Mouse (Mus musculus) embryo, embryonic 10 days (tissue): ENCODE measurements around the gene Lipo3.
A peak's percentile ranks its signal among the peaks of the same experiment; 100 is the strongest.
"Not testable (repeated sequence)": the region's sequence is repeated elsewhere in the genome, so short reads cannot be mapped to it uniquely, and the experiment has no call there.

Experiments
- DNase-seq: peaks from one replicate; pipeline ENCODE4 v3.0.0-alpha.2; 2015; ENCODE audit warnings: low spot score

Gene Lipo3

DNA sequence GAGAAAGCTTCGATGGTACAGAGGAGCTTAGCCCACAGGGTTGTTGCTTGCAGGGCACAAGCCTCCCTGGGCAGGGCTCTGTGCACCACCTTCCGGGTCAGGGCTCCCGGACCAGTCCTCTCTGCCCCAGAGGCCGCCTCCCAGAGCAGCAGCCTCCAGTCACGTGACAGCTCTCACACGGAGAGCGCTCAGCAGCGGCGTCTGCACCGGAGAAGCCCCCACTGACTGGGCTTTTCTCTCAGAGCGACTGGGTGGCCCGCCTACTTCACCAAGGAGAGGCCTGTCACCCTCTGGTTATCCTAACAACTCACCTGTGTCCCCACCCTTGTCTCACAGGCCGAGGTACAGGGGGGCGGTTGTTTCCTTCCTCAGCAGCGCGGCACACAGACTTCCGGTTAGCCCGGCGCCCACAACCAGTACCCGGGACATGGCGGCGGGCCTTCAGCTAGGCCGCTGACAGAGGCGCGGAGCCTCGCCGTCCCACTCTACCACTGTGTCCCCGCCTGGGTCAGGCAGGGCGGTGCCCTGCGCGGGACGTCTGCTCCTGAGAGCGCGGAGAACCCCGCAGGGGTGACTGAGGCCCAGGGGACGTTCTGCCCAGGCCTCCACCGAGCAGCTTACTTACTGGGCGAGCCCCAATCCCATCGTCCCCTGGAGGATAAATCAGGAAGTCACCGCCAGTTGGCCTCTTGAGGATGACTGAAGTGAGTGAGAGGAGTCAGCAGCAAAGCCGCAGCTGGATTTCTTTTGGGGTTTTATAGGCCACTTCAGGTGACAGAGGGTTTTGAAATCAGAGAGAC, at the start of gene Lipo3:
Lipo3 (minus strand) TSS at position 665 of the 800 bp plus-strand sequence.
- DNase-seq = peak; percentile 5

DNA sequence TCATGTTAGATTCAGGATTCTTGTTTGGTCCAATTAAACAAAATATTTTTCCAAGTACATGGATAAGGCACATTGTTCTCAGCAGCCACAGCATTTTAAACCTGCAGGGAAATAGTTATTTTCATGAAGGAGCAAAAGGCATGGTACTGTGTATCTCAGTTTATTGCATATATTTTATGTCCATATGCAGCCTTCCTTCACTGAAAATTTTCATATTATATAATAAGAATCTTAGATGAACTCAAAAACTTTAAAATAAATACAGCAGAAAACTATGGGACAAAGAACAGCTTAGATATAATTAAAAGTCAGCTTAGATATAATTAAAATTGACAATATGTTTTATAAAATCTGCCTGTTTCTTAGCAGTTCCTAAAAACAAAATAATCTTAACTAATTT, 25.6 kb upstream of the Lipo3 start, which contains the start of gene Lipo1:
Lipo1 (minus strand) TSS at position 101 of the 400 bp plus-strand sequence.
- not testable (repeated sequence) for DNase-seq

DNA sequence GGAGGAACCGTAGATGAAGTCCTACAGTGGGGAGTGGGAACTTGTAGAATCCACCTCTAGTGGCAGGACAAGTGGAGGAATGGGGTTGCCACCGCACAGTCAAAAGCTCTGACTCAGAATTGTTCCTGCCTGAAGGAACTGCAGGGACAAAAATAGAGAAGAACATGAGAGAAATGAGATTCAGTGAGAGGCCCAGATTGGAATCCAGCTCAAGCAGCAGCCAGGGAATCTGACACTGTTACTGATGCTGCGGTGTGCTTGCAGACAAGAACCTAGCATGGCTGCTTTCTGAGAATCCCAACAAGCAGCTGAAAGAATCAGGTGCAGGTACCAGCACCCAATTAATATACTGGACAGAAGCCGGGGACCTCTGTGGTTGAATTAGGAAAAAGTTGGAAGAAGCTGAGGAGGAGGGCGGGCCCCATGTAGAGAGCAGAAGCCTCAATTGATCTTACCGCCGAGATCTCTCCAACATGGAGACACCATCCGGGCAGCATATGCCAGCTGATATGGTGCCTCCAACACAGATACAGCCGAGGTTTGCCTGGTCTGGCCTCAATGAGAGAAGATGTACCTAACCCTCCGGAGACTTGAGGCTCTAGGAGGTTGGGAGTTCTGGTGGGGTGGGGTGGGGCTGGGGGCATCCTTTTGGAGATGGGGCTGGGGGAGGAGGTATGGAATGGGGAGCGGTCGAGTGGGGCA, 25.0 kb upstream of the Lipo3 start:
- no peak for DNase-seq

DNA sequence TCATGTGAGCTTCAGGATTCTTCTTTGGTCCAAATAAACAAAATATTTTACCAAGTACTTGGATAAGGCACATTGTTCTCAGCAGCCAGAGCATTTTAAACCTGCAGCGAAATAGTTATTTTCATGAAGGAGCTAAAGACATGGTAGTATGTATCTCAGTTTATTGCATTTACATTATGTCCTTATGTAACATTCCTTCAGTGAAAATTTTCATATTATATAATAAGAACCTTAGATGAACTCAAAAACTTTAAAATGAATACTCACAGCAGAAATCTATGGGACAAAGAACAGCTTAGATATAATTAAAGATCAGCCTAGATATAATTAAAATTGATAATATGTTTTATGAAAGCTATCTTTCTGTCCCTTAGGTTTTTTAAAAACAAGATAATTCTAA, 10.5 kb downstream of the Lipo3 start, which contains the start of gene Lipo2:
Lipo2 (minus strand) TSS at position 101 of the 400 bp plus-strand sequence.
- not testable (repeated sequence) for DNase-seq

DNA sequence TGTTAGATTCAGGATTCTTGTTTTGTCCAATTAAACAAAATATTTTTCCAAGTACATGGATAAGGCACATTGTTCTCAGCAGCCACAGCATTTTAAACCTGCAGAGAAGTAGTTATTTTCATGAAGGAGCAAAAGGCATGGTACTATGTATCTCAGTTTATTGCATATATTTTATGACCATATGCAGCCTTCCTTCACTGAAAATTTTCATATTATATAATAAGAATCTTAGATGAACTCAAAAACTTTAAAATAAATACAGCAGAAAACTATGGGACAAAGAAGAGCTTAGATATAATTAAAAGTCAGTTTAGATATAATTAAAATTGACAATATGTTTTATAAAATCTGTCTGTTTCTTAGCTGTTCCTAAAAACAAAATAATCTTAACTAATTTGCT, 136.6 kb downstream of the Lipo3 start, which contains the start of gene Gm8978:
Gm8978 (minus strand) TSS at position 101 of the 400 bp plus-strand sequence.
- not testable (repeated sequence) for DNase-seq

DNA sequence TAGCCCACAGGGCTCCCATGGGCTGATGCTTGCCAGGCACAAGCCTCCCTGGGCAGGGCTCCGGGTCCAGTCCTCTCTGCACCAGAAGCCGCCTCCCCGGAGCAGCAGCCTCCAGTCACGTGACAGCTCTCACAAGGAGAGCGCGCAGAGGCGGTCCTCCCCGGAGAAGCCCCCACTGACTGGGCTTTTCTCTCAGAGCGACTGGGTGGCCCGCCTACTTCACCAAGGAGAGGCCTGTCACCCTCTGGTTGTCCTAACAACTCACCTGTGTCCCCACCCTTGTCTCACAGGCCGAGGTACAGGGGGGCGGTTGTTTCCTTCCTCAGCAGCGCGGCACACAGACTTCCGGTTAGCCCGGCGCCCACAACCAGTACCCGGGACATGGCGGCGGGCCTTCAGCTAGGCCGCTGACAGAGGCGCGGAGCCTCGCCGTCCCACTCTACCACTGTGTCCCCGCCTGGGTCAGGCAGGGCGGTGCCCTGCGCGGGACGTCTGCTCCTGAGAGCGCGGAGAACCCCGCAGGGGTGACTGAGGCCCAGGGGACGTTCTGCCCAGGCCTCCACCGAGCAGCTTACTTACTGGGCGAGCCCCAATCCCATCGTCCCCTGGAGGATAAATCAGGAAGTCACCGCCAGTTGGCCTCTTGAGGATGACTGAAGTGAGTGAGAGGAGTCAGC, 172.0 kb downstream of the Lipo3 start:
- DNase-seq = peak; percentile 71

DNA sequence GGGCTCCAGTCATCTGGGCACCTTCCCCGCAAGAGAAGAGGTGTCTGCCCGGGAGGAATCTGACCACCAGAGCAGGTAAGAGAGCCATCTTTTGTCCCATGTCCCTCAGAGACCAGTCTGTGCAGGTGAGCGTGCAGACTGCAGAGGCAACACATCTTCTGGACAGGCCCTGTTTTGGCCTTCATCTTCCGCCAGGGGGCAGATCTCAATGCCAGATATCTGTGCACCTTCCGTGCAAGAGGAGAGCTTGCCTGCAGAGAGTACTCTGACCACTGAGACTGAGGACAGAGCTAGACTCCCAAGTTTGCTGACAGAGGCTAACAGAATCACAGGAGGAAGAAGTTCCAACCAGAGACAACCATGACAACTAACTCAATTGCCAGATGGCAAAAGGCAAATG, 193.2 kb downstream of the Lipo3 start:
- not testable (repeated sequence) for DNase-seq

DNA sequence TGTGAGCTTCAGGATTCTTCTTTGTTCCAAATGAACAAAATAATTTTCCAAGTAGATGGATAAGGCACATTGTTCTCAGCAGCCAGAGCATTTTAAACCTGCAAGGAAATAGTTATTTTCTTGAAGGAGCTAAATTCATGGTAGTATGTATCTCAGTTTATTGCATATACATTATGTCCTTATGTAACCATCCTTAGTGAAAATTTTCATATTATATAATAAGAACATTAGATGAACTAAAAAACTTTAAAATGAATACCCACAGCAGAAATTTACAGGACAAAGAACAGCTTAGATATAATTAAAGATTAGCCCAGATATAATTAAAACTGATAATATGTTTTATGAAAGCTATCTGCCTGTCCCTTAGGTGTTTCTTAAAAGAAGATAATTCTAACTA, 244.1 kb downstream of the Lipo3 start, which contains the start of gene Lipo4:
Lipo4 (minus strand) TSS at position 101 of the 400 bp plus-strand sequence.
- DNase-seq = no peak
